Mouse (Mus musculus): ENCODE results near the gene Mink1. TPM values are rescaled to one million over a fixed set of nuclear protein-coding genes. Genes with fewer than 3 reads are reported as not detected.
"Not testable (repeated sequence)": the region's sequence is repeated elsewhere in the genome, so short reads cannot be mapped to it uniquely, and the experiment has no call there.

Gene Mink1
- polyA plus RNA-seq, 1 experiment from 2014 or later = 21.2 TPM

GRCm38 (mm10) chr11:70524782-70525181 is 37.9 kb upstream of the Mink1 start:
- Histone ChIP-seq H3K9ac (ENCODE audit: low read length) (no peak overlapping the region), H3K36me3 (ENCODE audit: control insufficient read depth, insufficient read depth, low read length) (peaks cover 8% of the 10 kb centered on the region; the same call in 1 of the 2 replicates), H3K27ac (replicated peaks; ENCODE audit: low read depth, low read length) (no peak overlapping the region), H3K4me2 (ENCODE audit: low read depth, severe bottlenecking) (peak overlapping the region; percentile 28), H3K27me3 (ENCODE audit: control insufficient read depth, insufficient read depth, low read length) (no peaks in the 10 kb centered on the region), H3K9me3 (ENCODE audit: control insufficient read depth, low read length) (no peaks in the 10 kb centered on the region), H3K4me3 (ENCODE audit: low read depth, low read length) (peak overlapping the region; percentile 22; the same call in 1 of the 2 replicates), H3K4me1 (ENCODE audit: control insufficient read depth, insufficient read depth, low read length) (peaks cover 6% of the 10 kb centered on the region)
- DNase-seq (ENCODE audit: low spot score) (no peak), ATAC-seq (ENCODE audit: insufficient number of reproducible peaks, low FRiP score, low TSS enrichment, low read depth) (peak; percentile 24; the same call in 1 of the 2 replicates)
- 8% methylated on average over 8 of the region's 8 CpGs for WGBS

GRCm38 (mm10) chr11:70525184-70525678 is 37.5 kb upstream of the Mink1 start, which contains the start of gene Psmb6:
Psmb6 (plus strand) TSS chr11:70525367.
- H3K27me3 ChIP-seq (ENCODE audit: control insufficient read depth, insufficient read depth, low read length) = no peaks in the 10 kb centered on the region
- peak within 1 kb of the TSS; percentile 56 for H3K9ac ChIP-seq (ENCODE audit: low read length)
- ATAC-seq (ENCODE audit: insufficient number of reproducible peaks, low FRiP score, low TSS enrichment, low read depth) (peak; percentile 93), DNase-seq (ENCODE audit: low spot score) (peak; percentile 90)
- peaks cover 8% of the 10 kb centered on the region; the same call in 1 of the 2 replicates for H3K36me3 ChIP-seq (ENCODE audit: control insufficient read depth, insufficient read depth, low read length)
- WGBS = under 1% methylated on average over 25 of the region's 26 CpGs
- H3K4me2 ChIP-seq (ENCODE audit: low read depth, severe bottlenecking) = peak within 1 kb of the TSS; percentile 70
- H3K27ac ChIP-seq (replicated peaks; ENCODE audit: low read depth, low read length) = no peak within 1 kb of the TSS
- peak within 1 kb of the TSS; percentile 64 for H3K4me3 ChIP-seq (ENCODE audit: low read depth, low read length)
- H3K9me3 ChIP-seq (ENCODE audit: control insufficient read depth, low read length) = no peaks in the 10 kb centered on the region
- H3K4me1 ChIP-seq (ENCODE audit: control insufficient read depth, insufficient read depth, low read length) = peaks cover 3% of the 10 kb centered on the region

DNA sequence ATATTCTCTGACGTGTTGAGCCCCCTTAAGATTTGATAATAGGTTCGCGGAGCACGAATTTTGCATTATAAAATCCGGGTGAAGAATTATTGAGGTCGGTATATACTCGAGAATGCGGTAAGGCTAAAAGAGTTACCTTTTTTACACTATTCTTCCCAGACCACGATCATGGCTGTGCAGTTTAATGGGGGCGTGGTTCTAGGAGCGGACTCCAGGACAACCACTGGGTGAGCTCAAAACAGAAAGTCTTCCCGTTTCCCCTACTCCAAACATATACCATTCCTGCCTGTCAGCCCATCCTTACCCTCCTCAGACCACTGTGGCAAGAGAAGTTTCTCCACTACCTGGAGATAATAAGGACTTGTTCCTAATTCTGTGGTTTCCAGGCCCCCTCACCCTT is 37.0 kb upstream of the Mink1 start:
- H3K4me1 ChIP-seq (ENCODE audit: control insufficient read depth, insufficient read depth, low read length) = no peaks in the 10 kb centered on the region
- WGBS = under 1% methylated on average over 12 of the region's 12 CpGs
- no peaks in the 10 kb centered on the region for H3K27me3 ChIP-seq (ENCODE audit: control insufficient read depth, insufficient read depth, low read length)
- H3K4me3 ChIP-seq (ENCODE audit: low read depth, low read length) = peak overlapping the region; percentile 64
- ATAC-seq (ENCODE audit: insufficient number of reproducible peaks, low FRiP score, low TSS enrichment, low read depth) (no peak), DNase-seq (ENCODE audit: low spot score) (no peak)
- H3K36me3 ChIP-seq (ENCODE audit: control insufficient read depth, insufficient read depth, low read length) = peaks cover 8% of the 10 kb centered on the region; the same call in 1 of the 2 replicates
- H3K9ac ChIP-seq (ENCODE audit: low read length) = peak overlapping the region; percentile 56
- H3K9me3 ChIP-seq (ENCODE audit: control insufficient read depth, low read length) = no peaks in the 10 kb centered on the region
- H3K27ac ChIP-seq (replicated peaks; ENCODE audit: low read depth, low read length) = no peak overlapping the region
- peak overlapping the region; percentile 70 for H3K4me2 ChIP-seq (ENCODE audit: low read depth, severe bottlenecking)

DNA sequence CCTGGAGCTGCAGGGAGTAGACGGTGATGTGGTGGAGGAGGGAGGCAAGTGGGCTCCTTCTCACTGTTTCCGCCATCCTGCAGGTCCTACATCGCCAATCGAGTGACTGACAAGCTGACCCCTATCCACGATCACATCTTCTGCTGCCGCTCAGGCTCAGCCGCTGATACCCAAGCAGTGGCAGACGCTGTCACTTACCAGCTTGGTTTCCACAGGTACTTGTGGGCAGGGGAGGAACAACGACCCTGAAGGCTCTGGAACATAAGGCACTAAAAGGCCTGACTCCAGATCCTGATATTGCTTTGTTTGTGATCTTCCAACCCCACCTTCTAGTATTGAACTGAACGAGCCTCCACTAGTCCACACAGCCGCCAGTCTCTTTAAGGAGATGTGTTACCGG is 36.5 kb upstream of the Mink1 start:
- Histone ChIP-seq H3K4me3 (ENCODE audit: low read depth, low read length) (peak overlapping the region; percentile 64), H3K27ac (replicated peaks; ENCODE audit: low read depth, low read length) (no peak overlapping the region), H3K4me2 (ENCODE audit: low read depth, severe bottlenecking) (peak overlapping the region; percentile 70), H3K27me3 (ENCODE audit: control insufficient read depth, insufficient read depth, low read length) (no peaks in the 10 kb centered on the region), H3K4me1 (ENCODE audit: control insufficient read depth, insufficient read depth, low read length) (no peaks in the 10 kb centered on the region), H3K9ac (ENCODE audit: low read length) (peak overlapping the region; percentile 56; the same call in 1 of the 2 replicates), H3K36me3 (ENCODE audit: control insufficient read depth, insufficient read depth, low read length) (peaks cover 8% of the 10 kb centered on the region; the same call in 1 of the 2 replicates), H3K9me3 (ENCODE audit: control insufficient read depth, low read length) (no peaks in the 10 kb centered on the region)
- 86% methylated on average over 12 of the region's 12 CpGs for WGBS
- DNase-seq (ENCODE audit: low spot score) = no peak
- ATAC-seq (ENCODE audit: insufficient number of reproducible peaks, low FRiP score, low TSS enrichment, low read depth) = no peak

- no peak for ATAC-seq (ENCODE audit: insufficient number of reproducible peaks, low FRiP score, low TSS enrichment, low read depth)
- 88% methylated on average over 7 of the region's 7 CpGs for WGBS
- DNase-seq (ENCODE audit: low spot score) = no peak
These were observed 34.1 kb upstream of the Mink1 start for GRCm38 (mm10) chr11:70528610-70529009.

DNA sequence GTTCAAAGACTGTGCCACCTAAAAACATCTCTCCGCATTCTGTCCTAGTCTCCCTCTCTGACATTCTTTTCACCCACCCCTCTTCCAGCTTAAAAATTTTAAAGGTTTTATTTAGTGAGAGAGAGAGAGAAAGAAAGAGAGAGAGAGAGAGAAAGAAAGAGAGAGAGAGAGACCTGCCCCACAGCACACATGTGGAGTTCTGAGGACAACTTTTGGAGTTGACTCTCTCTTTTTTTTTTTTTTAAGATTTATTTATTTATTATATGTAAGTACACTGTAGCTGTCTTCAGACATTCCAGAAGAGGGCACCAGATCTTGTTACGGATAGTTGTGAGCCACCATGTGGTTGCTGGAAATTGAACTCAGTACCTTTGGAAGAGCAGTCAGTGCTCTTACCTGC is 31.6 kb upstream of the Mink1 start:
- not testable (repeated sequence) for DNase-seq (ENCODE audit: low spot score); H3K9me3 ChIP-seq (ENCODE audit: control insufficient read depth, low read length); H3K27me3 ChIP-seq (ENCODE audit: control insufficient read depth, insufficient read depth, low read length); ATAC-seq (ENCODE audit: insufficient number of reproducible peaks, low FRiP score, low TSS enrichment, low read depth); H3K4me3 ChIP-seq (ENCODE audit: low read depth, low read length); H3K4me2 ChIP-seq (ENCODE audit: low read depth, severe bottlenecking); H3K4me1 ChIP-seq (ENCODE audit: control insufficient read depth, insufficient read depth, low read length); H3K36me3 ChIP-seq (ENCODE audit: control insufficient read depth, insufficient read depth, low read length); H3K9ac ChIP-seq (ENCODE audit: low read length); H3K27ac ChIP-seq (replicated peaks; ENCODE audit: low read depth, low read length)
- WGBS = 82% methylated on average over 2 of the region's 2 CpGs

More at GRCm38 (mm10) chr11:70528610-70529009, 34.1 kb upstream of the Mink1 start:
- Histone ChIP-seq H3K27ac (replicated peaks; ENCODE audit: low read depth, low read length) (no peak overlapping the region), H3K4me2 (ENCODE audit: low read depth, severe bottlenecking) (no peak overlapping the region), H3K27me3 (ENCODE audit: control insufficient read depth, insufficient read depth, low read length) (no peaks in the 10 kb centered on the region), H3K4me1 (ENCODE audit: control insufficient read depth, insufficient read depth, low read length) (no peaks in the 10 kb centered on the region), H3K36me3 (ENCODE audit: control insufficient read depth, insufficient read depth, low read length) (peaks cover 8% of the 10 kb centered on the region; the same call in 1 of the 2 replicates), H3K9me3 (ENCODE audit: control insufficient read depth, low read length) (no peaks in the 10 kb centered on the region), H3K4me3 (ENCODE audit: low read depth, low read length) (no peak overlapping the region), H3K9ac (ENCODE audit: low read length) (no peak overlapping the region)

- Histone ChIP-seq H3K27ac (replicated peaks; ENCODE audit: low read depth, low read length) (no peak within 1 kb of the TSS), H3K4me3 (ENCODE audit: low read depth, low read length) (no peak within 1 kb of the TSS), H3K9ac (ENCODE audit: low read length) (no peak within 1 kb of the TSS), H3K4me1 (ENCODE audit: control insufficient read depth, insufficient read depth, low read length) (no peaks in the 10 kb centered on the region), H3K9me3 (ENCODE audit: control insufficient read depth, low read length) (no peaks in the 10 kb centered on the region), H3K4me2 (ENCODE audit: low read depth, severe bottlenecking) (no peak within 1 kb of the TSS), H3K36me3 (ENCODE audit: control insufficient read depth, insufficient read depth, low read length) (peaks cover 2% of the 10 kb centered on the region; the same call in 1 of the 2 replicates), H3K27me3 (ENCODE audit: control insufficient read depth, insufficient read depth, low read length) (no peaks in the 10 kb centered on the region)
- no peak for ATAC-seq (ENCODE audit: insufficient number of reproducible peaks, low FRiP score, low TSS enrichment, low read depth)
- 86% methylated on average over 6 of the region's 6 CpGs for WGBS
- DNase-seq (ENCODE audit: low spot score) = no peak
These were observed 29.8 kb upstream of the Mink1 start, which contains the start of gene Gm40193 for GRCm38 (mm10) chr11:70532839-70533238. Gm40193 (minus strand) TSS chr11:70532939.

- no peak overlapping the region for H3K27ac ChIP-seq (replicated peaks; ENCODE audit: low read depth, low read length)
- H3K36me3 ChIP-seq (ENCODE audit: control insufficient read depth, insufficient read depth, low read length) = no peaks in the 10 kb centered on the region
- no peak for ATAC-seq (ENCODE audit: insufficient number of reproducible peaks, low FRiP score, low TSS enrichment, low read depth)
- no peak for DNase-seq (ENCODE audit: low spot score)
- no peaks in the 10 kb centered on the region for H3K4me1 ChIP-seq (ENCODE audit: control insufficient read depth, insufficient read depth, low read length)
- no peak overlapping the region; the same call in 1 of the 2 replicates for H3K9ac ChIP-seq (ENCODE audit: low read length)
- no peaks in the 10 kb centered on the region for H3K9me3 ChIP-seq (ENCODE audit: control insufficient read depth, low read length)
- H3K4me3 ChIP-seq (ENCODE audit: low read depth, low read length) = peak overlapping the region; percentile 57
- WGBS = 21% methylated on average over 9 of the region's 9 CpGs
- peaks cover 21% of the 10 kb centered on the region for H3K27me3 ChIP-seq (ENCODE audit: control insufficient read depth, insufficient read depth, low read length)
- peak overlapping the region; percentile 84 for H3K4me2 ChIP-seq (ENCODE audit: low read depth, severe bottlenecking)
These were observed 23.3 kb upstream of the Mink1 start for GRCm38 (mm10) chr11:70539423-70539822.

Measured in limb, embryonic 11.5 days (tissue).